Mouse (Mus musculus) kidney, embryonic 15.5 days (tissue): Measurements from ENCODE around the gene Nt5c2. TPM values are rescaled to one million over a fixed set of nuclear protein-coding genes. Genes with fewer than 3 reads are reported as not detected.

Experiments
- ATAC-seq: fragments of 200-750 bp; cut with Nextera tagmentation; replicated peaks from 2 replicates; pipeline ENCODE4 v1.8.0; 2017; ENCODE audit warnings: moderate TSS enrichment; ENCODE audit not compliant: low FRiP score
- H3K27ac ChIP-seq: fragments of 300-500 bp; sonication (generic); 2 replicates; pipeline ENCODE4 v1.5.1; 2015; ENCODE audit warnings: mild to moderate bottlenecking, inconsistent platforms
- H3K27me3 ChIP-seq: fragments of 300-500 bp; sonication (generic); 2 replicates; pipeline ENCODE4 v1.6.1; 2015; ENCODE audit warnings: inconsistent platforms
- H3K36me3 ChIP-seq: fragments of 300-500 bp; sonication (generic); 2 replicates; pipeline ENCODE4 v1.6.1; 2015; ENCODE audit warnings: inconsistent platforms
- H3K4me1 ChIP-seq: fragments of 300-500 bp; sonication (generic); 2 replicates; pipeline ENCODE4 v1.6.1; 2015; ENCODE audit warnings: inconsistent platforms
- H3K4me2 ChIP-seq: fragments of 300-500 bp; sonication (generic); 2 replicates; pipeline ENCODE4 v1.6.1; 2015; ENCODE audit warnings: moderate library complexity, mild to moderate bottlenecking, inconsistent platforms
- H3K4me3 ChIP-seq: fragments of 300-500 bp; sonication (generic); replicated peaks from 2 replicates; pipeline ENCODE4 v1.5.1; 2015; ENCODE audit warnings: mild to moderate bottlenecking, inconsistent platforms
- H3K9ac ChIP-seq: fragments of 300-500 bp; sonication (generic); 2 replicates; pipeline ENCODE4 v1.6.1; 2015; ENCODE audit warnings: mild to moderate bottlenecking, inconsistent platforms
- H3K9me3 ChIP-seq: fragments of 300-500 bp; sonication (generic); replicated peaks from 2 replicates; pipeline ENCODE4 v1.6.1; 2016; ENCODE audit warnings: inconsistent platforms
- WGBS: fragments of 180-500 bp; shearing (Covaris S2); methylation state at CpG from one replicate; pipeline ENCODE4 v1.1.7; 2015; ENCODE audit warnings: mixed read lengths; 5-methylcytosine and 5-hydroxymethylcytosine counted together
- polyA plus RNA-seq: library from polyadenylated mRNA; unstranded; fragments of >200 nt; fragmentation: Nextera tagmentation; extraction: Ambion mirVana; gene quantifications from 2 replicates; pipeline ENCODE4 v1.2.1, GENCODE M21; 2015

Gene Nt5c2
- polyA plus RNA-seq, 1 experiment from 2014 or later, result 79.6 TPM

- no peaks in the 10 kb centered on the region for H3K27me3 ChIP-seq
- no peaks in the 10 kb centered on the region for H3K9me3 ChIP-seq
- 69% methylated on average over 5 of the region's 5 CpGs for whole genome bisulfite sequencing
- H3K4me1 ChIP-seq, result peaks cover 19% of the 10 kb centered on the region
- H3K4me2 ChIP-seq, result no peak overlapping the region
- H3K4me3 ChIP-seq, result no peak overlapping the region
- ATAC-seq, result no peak
- H3K27ac ChIP-seq, result no peak overlapping the region
- no peak overlapping the region for H3K9ac ChIP-seq
- no peaks in the 10 kb centered on the region for H3K36me3 ChIP-seq
Measured at GRCm38 (mm10) chr19:46932608-46933007, 82.3 kb downstream of the Nt5c2 start.

- no peak for ATAC-seq
- no peaks in the 10 kb centered on the region for H3K27me3 ChIP-seq
- H3K36me3 ChIP-seq, result no peaks in the 10 kb centered on the region
- H3K4me1 ChIP-seq, result peaks cover 27% of the 10 kb centered on the region
- 31% methylated on average over 5 of the region's 5 CpGs for WGBS
- no peak overlapping the region for H3K4me2 ChIP-seq
- no peak overlapping the region for H3K4me3 ChIP-seq
- no peaks in the 10 kb centered on the region for H3K9me3 ChIP-seq
- no peak overlapping the region for H3K9ac ChIP-seq
- H3K27ac ChIP-seq, result peak overlapping the region; percentile 59
Measured at GRCm38 (mm10) chr19:46930026-46930425, 84.9 kb downstream of the Nt5c2 start.

DNA sequence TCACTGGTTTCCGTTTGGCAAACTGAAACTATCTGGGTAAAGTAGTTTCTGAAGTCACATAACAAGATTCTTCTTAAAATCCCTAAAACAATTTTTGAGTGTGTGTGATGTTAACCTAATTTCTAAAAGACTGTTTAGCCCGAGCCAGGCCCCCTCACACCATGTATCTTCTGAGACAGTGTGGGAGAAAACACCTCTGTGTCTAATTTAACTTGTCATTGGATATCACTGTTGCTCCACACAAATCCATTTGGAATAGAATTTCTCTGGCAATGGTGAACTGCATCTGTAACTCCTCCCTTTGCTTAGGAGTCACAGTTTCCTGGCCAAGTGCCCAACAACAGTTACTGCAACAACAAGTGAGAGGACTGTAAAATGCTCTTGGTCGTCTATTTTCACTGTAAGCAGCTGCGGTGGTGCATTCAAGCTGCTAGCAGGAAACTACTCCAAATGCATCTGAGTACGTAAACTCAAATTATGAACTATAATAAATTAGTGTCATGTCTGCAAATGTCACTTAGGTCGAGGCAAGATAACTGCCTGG lies 85.8 kb downstream of the Nt5c2 start:
- peaks cover 27% of the 10 kb centered on the region for H3K4me1 ChIP-seq
- H3K9me3 ChIP-seq, result no peaks in the 10 kb centered on the region
- no peaks in the 10 kb centered on the region for H3K27me3 ChIP-seq
- no peak overlapping the region for H3K4me3 ChIP-seq
- H3K27ac ChIP-seq, result peak overlapping the region; percentile 59
- WGBS, result 21% methylated on average over 6 of the region's 6 CpGs
- no peaks in the 10 kb centered on the region for H3K36me3 ChIP-seq
- H3K4me2 ChIP-seq, result no peak overlapping the region
- no peak for ATAC-seq
- H3K9ac ChIP-seq, result no peak overlapping the region

DNA sequence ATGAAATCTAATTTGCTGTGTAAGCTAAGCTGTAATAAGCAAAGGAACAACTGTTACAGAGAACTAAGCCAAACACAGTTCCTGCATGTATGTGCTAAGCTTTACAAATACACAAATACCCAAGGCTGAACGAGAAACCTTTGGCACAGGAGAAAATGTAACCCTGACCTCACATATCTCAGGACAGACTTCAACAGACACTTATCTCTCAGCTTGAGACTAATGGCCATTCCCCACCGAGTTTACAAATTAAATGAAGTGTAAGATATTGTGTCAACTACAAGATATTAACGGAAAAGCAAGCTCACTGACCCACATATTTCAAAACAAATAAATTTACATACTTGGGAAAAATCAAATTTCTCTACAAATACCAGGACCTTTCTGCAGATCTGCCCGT lies 86.8 kb downstream of the Nt5c2 start:
- peaks cover 27% of the 10 kb centered on the region for H3K4me1 ChIP-seq
- H3K9ac ChIP-seq, result no peak overlapping the region
- 0 out of 2 replicates have a peak, but pooled peaks cover 3% of the 10 kb centered on the region for H3K36me3 ChIP-seq
- ATAC-seq, result no peak
- H3K27ac ChIP-seq, result no peak overlapping the region
- H3K27me3 ChIP-seq, result no peaks in the 10 kb centered on the region
- H3K4me2 ChIP-seq, result no peak overlapping the region
- H3K4me3 ChIP-seq, result no peak overlapping the region
- 63% methylated on average over 4 of the region's 4 CpGs for WGBS
- no peaks in the 10 kb centered on the region for H3K9me3 ChIP-seq

DNA sequence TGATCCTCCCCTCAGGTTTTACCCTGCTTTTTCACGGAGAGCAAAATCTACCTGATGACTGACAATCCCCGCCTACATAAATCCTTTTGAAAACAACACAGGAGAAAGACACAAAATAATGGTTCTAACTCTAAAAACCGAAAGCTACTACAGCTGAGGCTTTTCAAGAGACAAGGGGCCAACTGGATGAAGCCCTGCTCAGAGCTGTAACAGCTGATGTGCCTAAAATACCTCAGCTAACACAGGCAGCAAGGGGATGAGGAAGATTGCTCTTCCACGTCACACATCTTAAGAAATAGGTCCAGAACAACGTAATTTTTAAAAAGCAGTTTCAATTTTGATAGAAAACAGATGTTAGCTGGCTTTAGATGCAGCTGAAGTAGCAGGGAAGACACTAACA lies 88.0 kb downstream of the Nt5c2 start:
- Histone ChIP-seq H3K9me3 (no peaks in the 10 kb centered on the region), H3K36me3 (0 out of 2 replicates have a peak, but pooled peaks cover 7% of the 10 kb centered on the region), H3K27me3 (no peaks in the 10 kb centered on the region), H3K4me1 (peaks cover 27% of the 10 kb centered on the region), H3K9ac (no peak overlapping the region), H3K4me3 (no peak overlapping the region), H3K27ac (no peak overlapping the region), H3K4me2 (no peak overlapping the region)
- WGBS, result 42% methylated on average over 5 of the region's 5 CpGs
- ATAC-seq, result no peak

- 45% methylated on average over 4 of the region's 4 CpGs for WGBS
- no peak for ATAC-seq
Measured at GRCm38 (mm10) chr19:46926357-46926756, 88.6 kb downstream of the Nt5c2 start.

GRCm38 (mm10) chr19:46920571-46920970 lies 94.4 kb downstream of the Nt5c2 start:
- Histone ChIP-seq H3K4me1 (0 out of 2 replicates have a peak, but pooled peaks cover 2% of the 10 kb centered on the region), H3K27me3 (no peaks in the 10 kb centered on the region), H3K4me2 (no peak overlapping the region), H3K4me3 (no peak overlapping the region), H3K27ac (no peak overlapping the region), H3K9ac (no peak overlapping the region), H3K36me3 (0 out of 2 replicates have a peak, but pooled peaks cover 7% of the 10 kb centered on the region), H3K9me3 (no peaks in the 10 kb centered on the region)
- ATAC-seq, result no peak
- WGBS, result 82% methylated on average over 6 of the region's 6 CpGs

More at GRCm38 (mm10) chr19:46926357-46926756, 88.6 kb downstream of the Nt5c2 start:
- Histone ChIP-seq H3K9me3 (no peaks in the 10 kb centered on the region), H3K27me3 (no peaks in the 10 kb centered on the region), H3K27ac (no peak overlapping the region), H3K4me1 (peaks cover 27% of the 10 kb centered on the region), H3K4me2 (no peak overlapping the region), H3K9ac (no peak overlapping the region), H3K36me3 (0 out of 2 replicates have a peak, but pooled peaks cover 7% of the 10 kb centered on the region), H3K4me3 (no peak overlapping the region)

DNA sequence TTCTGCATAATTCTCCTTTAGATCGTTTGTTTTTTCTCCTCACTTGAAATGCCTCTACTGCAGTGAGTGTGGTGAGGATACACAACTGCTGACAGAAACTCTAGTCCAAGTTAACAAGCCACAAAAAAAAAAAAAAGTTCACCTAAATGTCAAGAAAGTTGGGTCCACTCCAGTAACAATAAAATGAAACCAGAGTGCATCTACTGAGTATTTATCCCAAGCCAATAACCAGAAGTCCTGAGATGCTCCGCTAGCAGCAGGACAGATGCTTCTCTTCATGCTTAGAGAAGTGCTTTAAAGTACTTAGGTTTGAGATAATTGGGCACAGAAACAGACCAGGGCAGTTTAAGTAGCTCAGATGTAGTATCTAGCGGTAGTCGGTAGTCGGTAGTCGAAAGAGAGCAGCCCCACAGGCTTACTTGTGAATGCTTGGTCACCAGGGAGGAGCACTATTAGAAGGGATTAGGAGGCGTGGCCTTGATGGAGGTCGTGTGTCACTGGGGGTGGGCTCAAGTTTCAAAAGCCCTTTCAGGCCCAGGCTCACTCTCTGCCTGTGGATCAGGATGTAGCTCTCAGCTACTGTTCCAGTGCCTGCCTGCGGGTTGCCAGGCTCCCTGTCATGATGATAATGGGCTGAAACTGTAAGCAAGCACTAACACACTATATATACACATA lies 99.4 kb downstream of the Nt5c2 start:
- Histone ChIP-seq H3K4me3 (no peak overlapping the region), H3K4me1 (0 out of 2 replicates have a peak, but pooled peaks cover 6% of the 10 kb centered on the region), H3K4me2 (no peak overlapping the region), H3K27me3 (no peaks in the 10 kb centered on the region), H3K9me3 (no peaks in the 10 kb centered on the region), H3K27ac (peak overlapping the region; percentile 45; the same call in 1 of the 2 replicates), H3K36me3 (0 out of 2 replicates have a peak, but pooled peaks cover 5% of the 10 kb centered on the region), H3K9ac (no peak overlapping the region)
- WGBS, result 67% methylated on average over 9 of the region's 9 CpGs
- no peak for ATAC-seq

DNA sequence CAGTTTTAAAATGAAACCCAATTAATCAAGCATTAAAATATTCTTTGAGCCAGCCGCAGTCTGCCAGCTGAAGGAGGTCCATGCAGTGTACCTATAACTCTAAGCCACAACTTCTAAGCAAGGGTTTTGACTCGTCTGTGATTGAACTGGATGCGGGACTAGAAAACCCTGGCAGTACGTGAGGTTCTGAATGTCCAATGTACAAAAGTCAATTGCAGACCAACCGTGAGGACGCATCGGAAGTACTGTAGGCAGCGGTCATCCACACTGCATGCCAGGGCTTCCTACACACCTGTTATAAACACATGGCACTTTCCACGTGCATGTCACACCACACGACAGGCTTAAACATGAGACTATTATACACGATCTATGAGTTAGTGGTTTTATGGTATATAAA lies 101.3 kb downstream of the Nt5c2 start:
- no peak for ATAC-seq

GRCm38 (mm10) chr19:46911492-46911891 lies 103.5 kb downstream of the Nt5c2 start:
- WGBS, result 85% methylated on average over 3 of the region's 3 CpGs
- Histone ChIP-seq H3K4me3 (no peak overlapping the region), H3K9me3 (no peaks in the 10 kb centered on the region), H3K36me3 (0 out of 2 replicates have a peak, but pooled peaks cover 5% of the 10 kb centered on the region), H3K4me1 (peaks cover 11% of the 10 kb centered on the region; the same call in 1 of the 2 replicates), H3K4me2 (no peak overlapping the region), H3K9ac (no peak overlapping the region), H3K27me3 (no peaks in the 10 kb centered on the region), H3K27ac (no peak overlapping the region)
- ATAC-seq, result no peak

More for the DNA sequence above, 101.3 kb downstream of the Nt5c2 start:
- Histone ChIP-seq H3K4me2 (no peak overlapping the region), H3K4me1 (peaks cover 11% of the 10 kb centered on the region; the same call in 1 of the 2 replicates), H3K27ac (no peak overlapping the region), H3K4me3 (no peak overlapping the region), H3K9me3 (no peaks in the 10 kb centered on the region), H3K27me3 (no peaks in the 10 kb centered on the region), H3K36me3 (0 out of 2 replicates have a peak, but pooled peaks cover 5% of the 10 kb centered on the region), H3K9ac (no peak overlapping the region)
- WGBS, result 93% methylated on average over 11 of the region's 11 CpGs

DNA sequence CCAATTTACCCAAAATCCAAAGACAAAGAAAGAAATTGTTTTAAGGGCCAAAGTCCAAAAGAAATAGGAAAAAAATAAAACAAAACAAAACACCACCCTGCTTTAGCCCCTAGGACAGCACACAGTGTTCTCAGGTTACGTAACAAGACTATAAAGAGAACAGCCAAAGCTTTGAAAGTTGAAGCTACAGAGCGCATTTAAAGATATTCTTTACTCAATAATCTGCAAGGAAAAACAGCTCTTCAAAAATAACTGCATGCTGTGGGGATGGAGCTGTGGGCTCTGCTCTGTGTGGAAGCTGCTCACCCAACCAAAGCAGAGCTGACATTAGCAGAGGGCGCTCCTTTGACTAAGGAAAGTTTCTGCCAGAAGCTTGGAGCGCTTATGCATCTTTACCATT lies 106.0 kb downstream of the Nt5c2 start:
- no peaks in the 10 kb centered on the region for H3K27me3 ChIP-seq
- WGBS, result 46% methylated on average over 4 of the region's 4 CpGs
- H3K27ac ChIP-seq, result peak overlapping the region; percentile 59; the same call in 1 of the 2 replicates
- no peak overlapping the region for H3K9ac ChIP-seq
- no peaks in the 10 kb centered on the region for H3K9me3 ChIP-seq
- H3K4me3 ChIP-seq, result no peak overlapping the region
- peaks cover 8% of the 10 kb centered on the region; the same call in 1 of the 2 replicates for H3K4me1 ChIP-seq
- no peak for ATAC-seq
- peaks cover 15% of the 10 kb centered on the region; the same call in 1 of the 2 replicates for H3K36me3 ChIP-seq
- peak overlapping the region; percentile 2; the same call in 1 of the 2 replicates for H3K4me2 ChIP-seq

DNA sequence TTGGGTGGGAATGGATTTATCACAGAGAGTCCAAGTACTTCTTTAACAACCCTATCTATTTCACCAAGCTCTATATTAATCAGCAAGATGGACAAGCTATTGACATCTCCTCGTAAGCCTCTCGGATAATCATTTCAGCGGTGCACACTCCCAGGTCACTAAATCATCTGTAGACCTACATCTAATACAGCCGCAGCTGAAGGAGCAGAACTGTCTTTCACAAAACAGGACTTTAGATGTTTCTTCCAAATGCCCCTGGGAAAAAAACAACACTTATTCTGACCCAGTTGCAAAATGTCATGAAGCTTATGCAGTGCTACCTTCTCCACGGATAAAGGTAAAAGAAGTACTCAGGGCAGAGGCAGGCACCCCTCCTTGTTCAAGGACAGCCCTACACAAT lies 106.7 kb downstream of the Nt5c2 start:
- no peak for ATAC-seq
- Histone ChIP-seq H3K27ac (no peak overlapping the region), H3K4me3 (no peak overlapping the region), H3K9ac (no peak overlapping the region), H3K9me3 (no peaks in the 10 kb centered on the region), H3K36me3 (peaks cover 17% of the 10 kb centered on the region; the same call in 1 of the 2 replicates), H3K27me3 (no peaks in the 10 kb centered on the region), H3K4me1 (peaks cover 8% of the 10 kb centered on the region; the same call in 1 of the 2 replicates), H3K4me2 (no peak overlapping the region)
- WGBS, result 53% methylated on average over 5 of the region's 5 CpGs
